Mouse (Mus musculus) myocyte (in vitro differentiated cells): Measurements from ENCODE around the gene Ppfibp1. TPM values are rescaled to one million over a fixed set of nuclear protein-coding genes. Genes with fewer than 3 reads are reported as not detected.
A peak's percentile ranks its signal among the peaks of the same experiment; 100 is the strongest.

ENCODE experiments used
- H3K27me3 ChIP-seq: one replicate; pipeline ENCODE4 v1.6.1; 2011; ENCODE audit not compliant: control insufficient read depth, insufficient read depth, insufficient read length
- H3K36me3 ChIP-seq: one replicate; pipeline ENCODE4 v1.6.1; 2011; ENCODE audit not compliant: control insufficient read depth, insufficient read depth
- H3K4me2 ChIP-seq: one replicate; pipeline ENCODE4 v1.6.1; 2011; ENCODE audit warnings: low read depth, control low read depth
- H3K4me3 ChIP-seq: one replicate; pipeline ENCODE4 v1.5.1; 2011; ENCODE audit warnings: mild to moderate bottlenecking, control low read depth, moderate library complexity
- H3K79me2 ChIP-seq: one replicate; pipeline ENCODE4 v1.6.1; 2011; ENCODE audit not compliant: control insufficient read depth, insufficient read depth
- H3ac ChIP-seq: one replicate; pipeline ENCODE4 v1.6.1; 2011; ENCODE audit not compliant: control insufficient read depth, insufficient read length
- CEBPB ChIP-seq: IDR thresholded peaks from 2 replicates; pipeline ENCODE4 v1.6.1; 2011; ENCODE audit warnings: mild to moderate bottlenecking, moderate library complexity; ENCODE audit not compliant: poor library complexity, insufficient read depth, severe bottlenecking
- E2F4 ChIP-seq: IDR thresholded peaks from one replicate; pipeline ENCODE4 v1.6.1; 2011; ENCODE audit warnings: mild to moderate bottlenecking, control low read depth, moderate library complexity; ENCODE audit not compliant: insufficient read depth
- MAX ChIP-seq: IDR thresholded peaks from one replicate; pipeline ENCODE4 v1.6.1; 2011; ENCODE audit warnings: low read depth, mild to moderate bottlenecking, control low read depth
- MYOD1 ChIP-seq, 3 experiments: IDR thresholded peaks; one replicate each; pipeline ENCODE4 v1.6.1; 2011; ENCODE audit warnings: control low read depth in 2 of 3, low read depth in 2 of 3, mild to moderate bottlenecking in 2 of 3, moderate library complexity in 1 of 3; ENCODE audit not compliant: insufficient read length in 2 of 3, control insufficient read depth in 1 of 3
- MYOG ChIP-seq, 3 experiments: IDR thresholded peaks; one replicate each; pipeline ENCODE4 v1.6.1; 2011; ENCODE audit warnings: control low read depth in 2 of 3, low read depth in 2 of 3, mild to moderate bottlenecking in 2 of 3; ENCODE audit not compliant: insufficient read length in 2 of 3, control insufficient read depth in 1 of 3, insufficient read depth in 1 of 3
- POLR2A ChIP-seq: IDR thresholded peaks from one replicate; pipeline ENCODE4 v1.6.1; 2011; ENCODE audit warnings: low read depth, mild to moderate bottlenecking, control low read depth, moderate library complexity; ENCODE audit not compliant: insufficient read length
- POLR2AphosphoS2 ChIP-seq: IDR thresholded peaks from one replicate; pipeline ENCODE4 v1.6.1; 2011; ENCODE audit warnings: low read depth, control low read depth; ENCODE audit not compliant: insufficient read length
- REST ChIP-seq: IDR thresholded peaks from one replicate; pipeline ENCODE4 v1.6.1; 2011; ENCODE audit warnings: mild to moderate bottlenecking, control low read depth, moderate library complexity; ENCODE audit not compliant: insufficient read depth, insufficient read length
- SRF ChIP-seq: IDR thresholded peaks from one replicate; pipeline ENCODE4 v1.6.1; 2011; ENCODE audit warnings: low read depth; ENCODE audit not compliant: control insufficient read depth, insufficient read length
- TCF12 ChIP-seq: IDR thresholded peaks from one replicate; pipeline ENCODE4 v1.6.1; 2011; ENCODE audit warnings: mild to moderate bottlenecking, control low read depth; ENCODE audit not compliant: poor library complexity, insufficient read depth, severe bottlenecking
- TCF3 ChIP-seq: IDR thresholded peaks from one replicate; pipeline ENCODE4 v1.6.1; 2011; ENCODE audit warnings: low read depth, control low read depth; ENCODE audit not compliant: insufficient read length
- USF1 ChIP-seq: IDR thresholded peaks from one replicate; pipeline ENCODE4 v1.6.1; 2011; ENCODE audit warnings: low read depth, mild to moderate bottlenecking, control low read depth, moderate library complexity
- polyA plus RNA-seq: library from polyadenylated mRNA; unstranded; fragments of >200 nt; fragmentation: generic; extraction: Trizol; gene quantifications from one replicate; pipeline ENCODE4 v1.2.1, GENCODE M21; 2012; ENCODE audit warnings: missing spikeins

Ppfibp1 gene
- polyA plus RNA-seq, 1 experiment, result 79.3 TPM

DNA sequence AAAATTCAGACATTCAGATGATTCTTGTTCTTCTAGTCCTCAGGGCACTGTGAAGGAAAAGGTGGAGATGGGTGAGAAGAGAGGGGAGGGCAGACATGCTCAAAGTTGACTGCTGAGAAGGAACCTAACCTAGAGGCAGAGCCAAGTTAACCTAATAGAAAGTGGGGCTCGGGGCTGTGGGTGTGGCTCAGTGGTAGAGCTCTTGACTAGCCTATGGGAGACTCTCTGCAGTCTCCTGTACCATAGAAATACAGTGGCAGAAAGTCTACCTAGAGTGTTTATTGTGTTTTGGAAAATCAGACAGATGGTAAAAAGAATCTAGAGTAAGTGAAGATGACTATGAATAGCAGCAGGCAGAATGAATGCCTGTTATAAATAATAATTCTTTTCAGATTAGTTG, 67.2 kb downstream of the Ppfibp1 start:
- Histone ChIP-seq H3ac (no peak overlapping the region), H3K36me3 (no peaks in the 10 kb centered on the region), H3K79me2 (peaks cover 74% of the 10 kb centered on the region), H3K4me3 (no peak overlapping the region), H3K27me3 (no peaks in the 10 kb centered on the region), H3K4me2 (peak overlapping the region; percentile 36)
- no peak for TF ChIP-seq SRF
- TF ChIP-seq POLR2A, result no peak
- no peak for TF ChIP-seq TCF3
- no peak for TF ChIP-seq REST
- TF ChIP-seq CEBPB, result no peak
- no peak for TF ChIP-seq MYOG (IDR thresholded peaks at IDR 0.05; ENCODE audit: control insufficient read depth in 1 of 3, insufficient read depth in 1 of 3, insufficient read length in 2 of 3, low read depth in 2 of 3)
- no peak for TF ChIP-seq TCF12
- no peak for TF ChIP-seq MAX

DNA sequence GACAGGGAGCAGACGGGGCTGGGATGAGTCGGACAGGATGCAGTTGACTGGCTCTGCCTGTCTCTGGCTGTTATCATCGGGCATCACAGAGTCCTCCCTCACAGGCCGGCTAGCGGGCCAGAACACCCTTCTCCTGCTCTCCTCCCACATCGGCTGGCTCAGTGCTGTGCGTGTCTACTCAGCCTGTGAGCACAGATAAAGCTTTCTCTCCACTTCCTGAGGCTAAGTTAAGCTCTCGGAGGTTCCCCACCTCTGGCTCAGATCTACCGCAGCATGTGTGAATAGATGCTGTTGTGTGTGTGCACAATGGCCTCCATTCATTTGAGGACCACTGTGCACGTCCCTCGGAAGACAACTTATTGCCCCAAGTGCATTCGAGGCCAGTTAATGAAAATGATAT, 67.6 kb downstream of the Ppfibp1 start:
- H3ac ChIP-seq, result no peak overlapping the region
- peaks cover 76% of the 10 kb centered on the region for H3K79me2 ChIP-seq
- TF ChIP-seq CEBPB, result no peak
- TF ChIP-seq POLR2A, result no peak
- no peak for TF ChIP-seq MYOG (IDR thresholded peaks at IDR 0.05; ENCODE audit: control insufficient read depth in 1 of 3, insufficient read depth in 1 of 3, insufficient read length in 2 of 3, low read depth in 2 of 3)
- TF ChIP-seq REST, result no peak
- no peak for TF ChIP-seq SRF
- no peak for TF ChIP-seq E2F4
- no peak for TF ChIP-seq TCF3
- H3K4me3 ChIP-seq, result no peak overlapping the region
- peak overlapping the region; percentile 36 for H3K4me2 ChIP-seq
- no peaks in the 10 kb centered on the region for H3K36me3 ChIP-seq
- H3K27me3 ChIP-seq, result no peaks in the 10 kb centered on the region

GRCm38 (mm10) chr6:146956961-146957360, 68.7 kb downstream of the Ppfibp1 start:
- no peak overlapping the region for H3K4me3 ChIP-seq
- TF ChIP-seq MYOD1 (IDR thresholded peaks at IDR 0.05; ENCODE audit: control insufficient read depth in 1 of 3, insufficient read length in 2 of 3, low read depth in 2 of 3) (no peak), TCF12 (no peak)
- H3K36me3 ChIP-seq, result no peaks in the 10 kb centered on the region
- H3K79me2 ChIP-seq, result peaks cover 76% of the 10 kb centered on the region
- no peaks in the 10 kb centered on the region for H3K27me3 ChIP-seq
- no peak overlapping the region for H3K4me2 ChIP-seq
- H3ac ChIP-seq, result no peak overlapping the region

DNA sequence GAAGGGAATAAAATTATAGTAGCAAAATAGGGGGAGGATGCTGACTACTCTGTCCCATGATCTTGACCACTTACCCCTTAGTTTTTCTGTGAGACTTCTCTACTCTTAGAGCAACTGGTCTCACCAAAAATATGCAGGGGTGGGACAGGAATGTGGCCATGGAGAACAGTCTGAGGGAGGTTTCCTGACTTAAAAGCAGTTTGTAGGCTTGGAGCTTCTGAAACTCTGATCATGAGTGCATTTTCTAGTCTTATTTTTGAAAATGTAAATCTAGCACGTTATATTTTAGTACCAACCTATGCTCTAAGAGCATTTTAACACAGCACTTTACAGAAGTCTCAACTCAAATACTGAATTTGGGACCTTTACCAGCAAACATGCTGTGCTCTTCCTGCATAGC, 70.4 kb downstream of the Ppfibp1 start:
- no peaks in the 10 kb centered on the region for H3K27me3 ChIP-seq
- H3K36me3 ChIP-seq, result peaks cover 5% of the 10 kb centered on the region
- H3K4me2 ChIP-seq, result peak overlapping the region; percentile 72
- no peak for TF ChIP-seq MAX
- TF ChIP-seq POLR2AphosphoS2, result no peak
- TF ChIP-seq TCF3, result no peak
- TF ChIP-seq REST, result no peak
- TF ChIP-seq TCF12, result no peak
- no peak for TF ChIP-seq SRF
- no peak for TF ChIP-seq MYOD1 (IDR thresholded peaks at IDR 0.05; ENCODE audit: control insufficient read depth in 1 of 3, insufficient read length in 2 of 3, low read depth in 2 of 3)
- no peak for TF ChIP-seq USF1
- H3K4me3 ChIP-seq, result no peak overlapping the region
- no peak overlapping the region for H3ac ChIP-seq
- H3K79me2 ChIP-seq, result peaks cover 76% of the 10 kb centered on the region

- Histone ChIP-seq H3K4me3 (no peak overlapping the region), H3K4me2 (peak overlapping the region; percentile 72), H3ac (no peak overlapping the region), H3K79me2 (peaks cover 76% of the 10 kb centered on the region), H3K27me3 (no peaks in the 10 kb centered on the region), H3K36me3 (peaks cover 5% of the 10 kb centered on the region)
- peak; percentile 43 for TF ChIP-seq TCF12
- no peak for TF ChIP-seq MAX
- TF ChIP-seq E2F4, result no peak
- no peak for TF ChIP-seq SRF
- TF ChIP-seq REST, result no peak
- peak in 2 of 3 experiments; percentile 70 to 80 for TF ChIP-seq MYOG (IDR thresholded peaks at IDR 0.05; ENCODE audit: control insufficient read depth in 1 of 3, insufficient read depth in 1 of 3, insufficient read length in 2 of 3, low read depth in 2 of 3)
- no peak for TF ChIP-seq CEBPB
- peak; percentile 12 for TF ChIP-seq USF1
- no peak for TF ChIP-seq TCF3
- TF ChIP-seq MYOD1 (IDR thresholded peaks at IDR 0.05; ENCODE audit: control insufficient read depth in 1 of 3, insufficient read length in 2 of 3, low read depth in 2 of 3), result peak in 2 of 3 experiments; percentile 46 to 75
- TF ChIP-seq POLR2AphosphoS2, result peak; percentile 35
- TF ChIP-seq POLR2A, result peak; percentile 18
Observed at GRCm38 (mm10) chr6:146959908-146960680, 71.8 kb downstream of the Ppfibp1 start.
